Mouse (Mus musculus): ENCODE measurements at regions not wholly inside any gene's neighbourhood (a gene's known extent, or its start where the extent isn't known, plus 50 kb on each side); places are given as distances from the start of the nearest gene placed in this dataset.

GRCm38 (mm10) chr2:45836546-45837221 lies 719.5 kb upstream of the Zeb2 start:
- DNase-seq: no peak

GRCm38 (mm10) chr2:45817945-45818719 lies 700.9 kb upstream of the Zeb2 start:
- no peak for DNase-seq

DNA sequence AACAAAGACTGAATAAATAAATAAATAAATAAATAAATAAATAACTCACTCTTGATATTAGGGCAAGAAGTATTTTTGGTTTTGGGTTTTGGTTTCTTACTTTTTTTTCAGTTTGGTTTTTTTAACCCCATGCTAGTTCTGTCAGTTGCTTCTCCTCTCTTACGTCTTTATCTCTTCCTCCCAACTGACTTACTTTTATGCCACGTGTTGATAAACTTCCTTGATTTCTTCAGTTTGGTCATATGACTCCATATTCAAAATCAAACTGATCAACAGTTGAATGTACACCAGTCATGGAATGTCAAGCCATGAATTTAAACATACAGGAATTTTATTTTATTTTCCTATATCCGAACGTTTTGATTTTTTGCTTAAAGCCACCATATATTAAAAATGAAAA lies 697.5 kb upstream of the Zeb2 start:
- no peak for DNase-seq

DNA sequence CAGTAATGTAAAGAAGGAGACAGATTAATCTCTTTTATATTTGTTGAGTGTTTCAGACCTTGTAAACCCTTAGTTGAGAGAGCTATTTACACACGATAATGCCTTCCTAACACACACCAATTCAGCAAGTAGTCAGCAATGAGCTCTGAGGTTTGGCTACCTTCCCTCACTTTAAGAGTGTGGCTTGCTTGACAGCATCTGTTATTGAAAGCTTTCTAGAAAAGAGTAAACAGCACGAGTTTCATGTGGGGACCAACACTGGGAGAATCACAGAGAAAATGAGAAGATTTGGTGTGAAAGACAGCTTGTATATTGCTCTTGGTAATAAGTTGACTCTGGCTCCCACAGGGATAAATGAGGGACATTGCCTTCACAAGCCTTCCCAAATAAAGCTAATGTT lies 688.1 kb upstream of the Zeb2 start:
- no peak for DNase-seq

- DNase-seq: no peak
These were observed 682.9 kb upstream of the Zeb2 start for GRCm38 (mm10) chr2:45800131-45800530.

GRCm38 (mm10) chr2:45793561-45793960 lies 676.4 kb upstream of the Zeb2 start:
- DNase-seq: no peak

- no peak for DNase-seq
These were observed 672.5 kb upstream of the Zeb2 start for GRCm38 (mm10) chr2:45789739-45790138.

DNA sequence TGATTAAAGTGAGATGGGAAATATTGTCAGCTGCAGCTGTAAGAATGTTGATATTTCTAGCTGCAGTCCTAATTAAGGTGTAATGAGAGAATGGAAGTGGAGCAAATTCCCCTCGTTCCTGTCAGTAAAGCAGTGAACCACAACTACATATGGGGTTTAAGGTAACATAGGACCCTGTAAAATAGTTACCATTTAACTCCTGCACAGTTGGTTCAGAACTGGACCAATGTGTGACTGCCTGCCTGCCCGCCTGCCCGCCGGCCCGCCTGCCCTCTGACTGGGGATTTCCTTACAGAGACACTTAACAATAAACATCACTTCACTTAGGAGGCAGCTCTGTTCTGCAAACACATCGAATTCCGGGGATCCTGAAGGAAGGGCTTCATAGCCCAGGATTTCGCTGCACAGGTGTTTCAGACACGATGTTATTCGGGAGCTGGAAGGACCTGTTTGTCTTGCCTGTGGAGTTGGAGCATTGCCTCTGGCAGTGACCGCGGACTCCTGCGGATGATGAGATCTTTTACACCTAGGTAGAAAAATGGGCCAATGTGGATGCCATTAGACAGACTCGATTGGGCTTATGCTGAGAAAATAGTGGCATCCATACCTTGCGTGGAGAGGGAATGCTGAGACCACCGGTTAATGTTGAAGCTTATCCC lies 670.7 kb upstream of the Zeb2 start:
- peak; percentile 20 to 42 for DNase-seq

DNA sequence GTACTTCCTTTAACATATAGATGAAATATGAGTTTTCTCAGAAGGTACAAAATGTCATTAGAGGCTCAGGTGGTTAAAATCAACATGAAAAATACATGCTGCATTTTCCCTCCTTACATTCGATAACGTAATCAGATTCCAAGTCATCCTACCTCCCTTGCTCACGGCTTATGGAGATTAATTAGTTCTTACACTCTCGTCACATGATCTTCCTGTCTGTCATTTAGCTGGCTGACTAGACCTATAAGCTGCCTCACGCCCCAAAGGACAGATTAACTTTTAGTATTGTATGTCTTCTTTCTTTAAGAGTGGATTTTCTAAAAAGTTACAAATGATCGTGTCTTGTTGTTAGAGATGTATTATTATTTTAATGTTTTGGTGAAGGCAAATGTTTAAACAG lies 669.6 kb upstream of the Zeb2 start:
- no peak for DNase-seq

GRCm38 (mm10) chr2:45785684-45786083 lies 668.5 kb upstream of the Zeb2 start:
- DNase-seq: no peak

- DNase-seq: no peak
These were observed 666.6 kb upstream of the Zeb2 start for GRCm38 (mm10) chr2:45783634-45784412.

DNA sequence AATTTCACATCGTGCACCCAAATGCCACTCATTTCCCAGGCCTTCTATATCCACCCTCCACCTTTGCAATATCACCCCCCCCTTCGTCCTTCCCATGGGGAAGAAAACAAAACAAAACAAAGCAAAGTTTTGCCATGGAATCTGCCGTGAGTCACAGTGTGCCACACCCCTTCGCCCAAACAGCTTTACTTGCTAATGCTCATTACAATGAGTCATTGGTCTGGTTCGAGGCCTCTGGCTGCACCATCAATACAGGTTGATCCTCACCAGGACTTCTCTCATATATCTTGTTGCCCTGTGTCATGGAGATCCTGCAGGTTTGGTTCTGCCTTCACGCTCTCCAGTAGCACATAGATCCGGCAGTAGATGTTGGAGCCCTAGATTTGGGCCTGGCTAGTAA lies 660.3 kb upstream of the Zeb2 start:
- no peak for DNase-seq

- DNase-seq: peak in 1 of 2 experiments; percentile 5
These were observed 659.4 kb upstream of the Zeb2 start for GRCm38 (mm10) chr2:45776485-45777135.

- no peak for DNase-seq
These were observed 658.5 kb upstream of the Zeb2 start for GRCm38 (mm10) chr2:45775691-45776090.

GRCm38 (mm10) chr2:45774416-45774815 lies 657.2 kb upstream of the Zeb2 start:
- no peak for DNase-seq

- DNase-seq: no peak
These were observed 640.0 kb upstream of the Zeb2 start for GRCm38 (mm10) chr2:45757176-45757575.

DNA sequence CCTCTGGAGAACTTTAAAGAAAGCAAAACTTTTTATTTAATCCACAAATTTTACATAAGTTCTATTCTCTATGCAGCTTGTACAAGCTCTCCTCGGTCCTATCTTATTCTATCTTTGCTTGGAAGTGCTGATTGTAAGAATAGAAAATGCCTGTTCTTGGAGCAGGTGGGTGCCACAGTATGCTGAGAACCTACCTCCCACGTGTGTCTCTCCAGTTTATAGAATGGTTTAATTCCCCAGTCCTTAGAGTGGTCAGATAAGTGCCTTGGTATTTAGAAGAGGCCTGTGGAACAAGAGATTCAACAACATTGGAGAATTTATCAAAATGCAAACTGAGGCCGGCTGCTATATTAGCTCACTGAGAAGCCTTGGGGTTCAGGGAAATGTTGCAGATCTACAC lies 639.2 kb upstream of the Zeb2 start:
- DNase-seq: no peak

DNA sequence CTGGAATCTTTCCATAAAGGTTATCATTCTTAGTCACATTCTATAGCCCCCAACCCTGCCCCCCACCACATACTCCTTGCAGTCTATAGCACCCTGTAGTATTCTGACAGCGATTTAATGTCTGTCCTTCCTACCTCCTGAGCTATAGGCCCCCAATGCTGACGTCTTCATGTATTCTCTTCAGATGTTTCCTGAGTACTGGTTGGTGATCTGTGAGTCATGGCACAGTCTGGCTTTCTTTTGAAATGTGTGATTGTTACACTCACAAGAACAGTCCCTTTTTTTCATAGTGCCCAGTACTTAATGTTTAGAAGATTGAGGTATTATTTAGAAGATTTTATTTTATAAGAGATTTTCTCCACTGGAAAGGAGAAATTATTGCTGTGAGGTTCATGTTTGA lies 634.6 kb upstream of the Zeb2 start:
- DNase-seq: no peak

DNA sequence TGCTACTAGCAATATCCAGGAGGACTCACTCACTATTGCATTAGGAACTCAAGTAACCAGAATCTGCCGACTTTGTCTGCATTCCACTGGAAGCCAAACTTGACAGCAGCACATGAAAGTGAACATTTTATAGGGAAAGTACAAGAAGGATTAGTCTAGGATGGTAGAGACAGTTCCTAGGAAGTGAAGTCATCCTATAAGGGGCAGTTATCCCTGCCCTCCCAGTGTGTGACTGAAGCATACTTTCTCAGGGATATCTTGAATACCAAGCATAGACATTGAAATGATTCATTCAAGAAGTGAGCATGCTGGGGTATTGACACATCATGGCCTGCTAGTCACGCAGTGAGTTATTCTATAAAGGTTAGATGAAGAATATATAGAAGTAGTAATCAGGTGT lies 632.2 kb upstream of the Zeb2 start:
- DNase-seq: no peak

DNA sequence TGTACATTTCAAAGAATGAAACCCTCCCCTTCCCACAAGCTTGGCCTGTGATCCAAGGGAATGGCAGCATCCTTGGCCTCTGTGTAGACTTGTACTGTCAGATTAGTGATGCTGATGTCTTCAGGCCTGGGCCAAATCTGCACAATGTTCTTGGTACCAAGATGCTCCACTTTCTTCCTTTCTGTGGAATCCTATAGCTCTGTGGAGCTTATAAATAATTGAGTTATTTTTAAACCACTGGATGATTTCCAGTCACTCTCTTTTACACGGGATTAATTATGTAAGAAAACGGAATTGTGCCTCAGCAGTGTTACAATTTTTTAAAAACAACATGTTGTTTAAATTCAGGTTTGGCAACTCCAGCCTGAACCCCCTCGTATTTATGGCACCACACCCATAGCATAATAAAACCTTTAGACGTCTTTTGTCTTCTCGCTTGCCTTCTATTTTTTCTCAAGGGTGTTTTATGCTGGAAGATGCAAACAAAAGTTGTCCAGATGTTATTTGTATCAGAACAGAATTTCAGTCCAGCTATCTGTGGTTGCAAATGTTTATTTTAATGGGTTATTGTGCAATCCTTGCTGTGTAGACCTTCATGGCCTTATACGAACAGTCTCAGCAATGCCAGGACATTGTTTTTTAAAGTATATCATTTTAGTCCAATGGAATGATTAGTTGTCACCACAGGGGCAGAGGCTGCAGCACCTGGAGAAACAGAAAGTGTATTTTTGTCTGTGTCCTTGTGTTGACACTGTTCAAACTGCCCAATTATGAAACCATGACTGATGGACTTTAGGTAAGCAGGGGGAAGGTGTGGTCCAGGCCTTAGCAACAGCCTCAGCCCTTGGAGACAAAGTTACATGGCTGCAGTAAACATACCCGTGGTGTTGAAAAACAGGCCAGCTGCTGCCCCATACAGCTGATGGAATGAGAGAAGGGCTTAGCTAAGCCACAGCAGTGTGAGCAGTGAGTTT lies 630.4 kb upstream of the Zeb2 start:
- peak in 1 of 2 experiments; percentile 4 for DNase-seq

DNA sequence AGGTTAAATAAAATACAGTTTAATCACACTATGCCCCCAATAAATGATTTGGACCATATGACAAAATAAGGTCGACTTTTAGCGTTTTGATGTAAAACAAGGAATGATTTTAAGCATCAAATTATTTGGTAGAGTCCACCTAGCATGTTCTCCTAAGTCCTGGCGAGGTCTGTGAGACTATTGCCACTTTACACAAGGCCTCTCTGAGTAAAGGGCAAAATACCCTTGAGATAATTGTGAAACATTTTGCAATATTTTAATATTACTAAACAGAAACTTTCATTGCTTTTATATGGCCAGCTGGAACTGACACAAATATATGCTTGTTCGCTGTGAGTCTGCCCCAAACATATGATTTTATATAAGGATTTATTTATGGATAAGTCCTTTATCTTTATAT lies 629.4 kb upstream of the Zeb2 start:
- no peak for DNase-seq

Data from kidney, postnatal 4 days (tissue).